Mouse (Mus musculus) MEL (cell line): ENCODE measurements around the gene Mum1. TPM values are rescaled to one million over a fixed set of nuclear protein-coding genes. Genes with fewer than 3 reads are reported as not detected.

Source experiments
- DNase-seq: peaks from one replicate; pipeline ENCODE4 v3.0.0; 2011; ENCODE audit warnings: low read depth, low spot score
- H3K27ac ChIP-seq: 2 replicates; pipeline ENCODE4 v1.5.1; 2012; ENCODE audit warnings: low read depth, mild to moderate bottlenecking, control low read depth, low read length, moderate library complexity; ENCODE audit not compliant: control insufficient read depth
- H3K27me3 ChIP-seq, 2 experiments: fragments of 150-350 bp in 1 of 2; sonication (generic) in 1 of 2; 2 replicates each; pipeline ENCODE4 v1.6.1; 2012; ENCODE audit warnings: low read length in 2 of 2, mild to moderate bottlenecking in 2 of 2, improper control_type of control experiment in 1 of 2, moderate library complexity in 1 of 2; ENCODE audit not compliant: insufficient read depth in 2 of 2, control insufficient read depth in 1 of 2
- H3K36me3 ChIP-seq, 2 experiments: 2 replicates each; pipeline ENCODE4 v1.6.1; 2012 to 2014; ENCODE audit warnings: low read length in 2 of 2, improper control_type of control experiment in 1 of 2, inconsistent platforms in 1 of 2, mild to moderate bottlenecking in 1 of 2; ENCODE audit not compliant: insufficient read depth in 2 of 2, control insufficient read depth in 1 of 2
- H3K4me1 ChIP-seq, 2 experiments: fragments of 150-350 bp in 1 of 2; sonication (generic) in 1 of 2; 2 replicates each; pipeline ENCODE4 v1.6.1; 2012; ENCODE audit warnings: low read length in 2 of 2, improper control_type of control experiment in 1 of 2, mild to moderate bottlenecking in 1 of 2; ENCODE audit not compliant: insufficient read depth in 2 of 2, control insufficient read depth in 1 of 2
- H3K4me3 ChIP-seq, 2 experiments: fragments of 150-350 bp in 1 of 2; sonication (generic) in 1 of 2; 2 replicates each; pipeline ENCODE4 v1.5.1; 2012; ENCODE audit warnings: low read depth in 2 of 2, low read length in 2 of 2, mild to moderate bottlenecking in 2 of 2, moderate library complexity in 2 of 2, control low read depth in 1 of 2, improper control_type of control experiment in 1 of 2; ENCODE audit not compliant: control insufficient read depth in 1 of 2, insufficient read depth in 1 of 2
- H3K79me2 ChIP-seq: 2 replicates; pipeline ENCODE4 v1.6.1; 2012; ENCODE audit warnings: mild to moderate bottlenecking, low read length, moderate library complexity; ENCODE audit not compliant: control insufficient read depth, poor library complexity, insufficient read depth
- H3K9ac ChIP-seq: 2 replicates; pipeline ENCODE4 v1.6.1; 2012; ENCODE audit warnings: low read depth, mild to moderate bottlenecking, control low read depth, low read length, moderate library complexity; ENCODE audit not compliant: control insufficient read depth, poor library complexity, severe bottlenecking
- H3K9me3 ChIP-seq: fragments of 150-350 bp; sonication (generic); replicated peaks from 2 replicates; pipeline ENCODE4 v1.6.1; 2012; ENCODE audit warnings: mild to moderate bottlenecking, low read length, improper control_type of control experiment, moderate library complexity; ENCODE audit not compliant: insufficient read depth
- CHD1 ChIP-seq: IDR thresholded peaks from 2 replicates; pipeline ENCODE4 v1.6.1; 2012; ENCODE audit warnings: low read depth, mild to moderate bottlenecking, inconsistent platforms, low read length, improper control_type of control experiment
- CHD2 ChIP-seq: IDR thresholded peaks from 2 replicates; pipeline ENCODE4 v1.6.1; 2011; ENCODE audit warnings: low read length, improper control_type of control experiment
- E2F4 ChIP-seq: IDR thresholded peaks from 2 replicates; pipeline ENCODE4 v1.6.1; 2011; ENCODE audit warnings: low read depth, low read length, improper control_type of control experiment, borderline replicate concordance
- ETS1 ChIP-seq: IDR thresholded peaks from 2 replicates; pipeline ENCODE4 v1.6.1; 2012; ENCODE audit warnings: low read depth, mild to moderate bottlenecking, inconsistent platforms, low read length, improper control_type of control experiment, moderate library complexity
- GABPA ChIP-seq: IDR thresholded peaks from 2 replicates; pipeline ENCODE4 v1.6.1; 2012; ENCODE audit warnings: low read depth, mild to moderate bottlenecking, inconsistent platforms, low read length, improper control_type of control experiment, moderate library complexity
- HCFC1 ChIP-seq: IDR thresholded peaks from 2 replicates; pipeline ENCODE4 v1.6.1; 2012; ENCODE audit warnings: low read depth, mild to moderate bottlenecking, inconsistent platforms, low read length, improper control_type of control experiment, moderate library complexity
- KAT2A ChIP-seq: conservative IDR thresholded peaks from 2 replicates; pipeline ENCODE4 v1.6.1; 2012; ENCODE audit warnings: low read depth, low read length, improper control_type of control experiment, inconsistent platforms
- MAX ChIP-seq: IDR thresholded peaks from 2 replicates; pipeline ENCODE4 v1.6.1; 2011; ENCODE audit warnings: low read length, improper control_type of control experiment
- MAZ ChIP-seq: IDR thresholded peaks from 2 replicates; pipeline ENCODE4 v1.6.1; 2012; ENCODE audit warnings: low read depth, mild to moderate bottlenecking, inconsistent platforms, low read length, improper control_type of control experiment
- MEF2A ChIP-seq: IDR thresholded peaks from 2 replicates; pipeline ENCODE4 v1.6.1; 2014; ENCODE audit warnings: low read depth, mild to moderate bottlenecking, inconsistent platforms, low read length, improper control_type of control experiment; ENCODE audit not compliant: poor library complexity, insufficient replicate concordance, severe bottlenecking; ENCODE audit errors: extremely low read depth
- MYB ChIP-seq: IDR thresholded peaks from 2 replicates; pipeline ENCODE4 v1.6.1; 2011; ENCODE audit warnings: mild to moderate bottlenecking, low read depth, low read length, improper control_type of control experiment
- MYC ChIP-seq: IDR thresholded peaks from 2 replicates; pipeline ENCODE4 v1.6.1; 2011; ENCODE audit warnings: low read depth, mild to moderate bottlenecking, low read length, improper control_type of control experiment, moderate library complexity
- NELFE ChIP-seq: IDR thresholded peaks from 2 replicates; pipeline ENCODE4 v1.6.1; 2011; ENCODE audit warnings: low read depth, low read length, improper control_type of control experiment
- NRF1 ChIP-seq: IDR thresholded peaks from 2 replicates; pipeline ENCODE4 v1.6.1; 2014; ENCODE audit warnings: low read depth, mild to moderate bottlenecking, inconsistent platforms, low read length, improper control_type of control experiment, moderate library complexity; ENCODE audit not compliant: poor library complexity, insufficient read depth, severe bottlenecking
- POLR2A ChIP-seq, 2 experiments: IDR thresholded peaks; 2 replicates each; pipeline ENCODE4 v1.6.1; 2011 to 2012; ENCODE audit warnings: low read length in 2 of 2, mild to moderate bottlenecking in 2 of 2, control low read depth in 1 of 2, improper control_type of control experiment in 1 of 2, low read depth in 1 of 2, moderate library complexity in 1 of 2; ENCODE audit not compliant: control insufficient read depth in 1 of 2, insufficient read depth in 1 of 2, poor library complexity in 1 of 2
- POLR2AphosphoS2 ChIP-seq: IDR thresholded peaks from 2 replicates; pipeline ENCODE4 v1.6.1; 2011; ENCODE audit warnings: low read length, improper control_type of control experiment
- POLR2AphosphoS5 ChIP-seq: IDR thresholded peaks from 2 replicates; pipeline ENCODE4 v1.6.1; 2012; ENCODE audit warnings: low read depth, borderline replicate concordance, mild to moderate bottlenecking, inconsistent platforms, low read length, moderate library complexity, mixed read lengths
- RAD21 ChIP-seq: IDR thresholded peaks from 2 replicates; pipeline ENCODE4 v1.6.1; 2011; ENCODE audit warnings: mild to moderate bottlenecking, low read depth, low read length, improper control_type of control experiment
- RCOR1 ChIP-seq: IDR thresholded peaks from 2 replicates; pipeline ENCODE4 v1.6.1; 2012; ENCODE audit warnings: low read depth, mild to moderate bottlenecking, inconsistent platforms, low read length, improper control_type of control experiment
- SIN3A ChIP-seq: IDR thresholded peaks from 2 replicates; pipeline ENCODE4 v1.6.1; 2012; ENCODE audit warnings: low read length, improper control_type of control experiment, inconsistent platforms
- SMC3 ChIP-seq: IDR thresholded peaks from 2 replicates; pipeline ENCODE4 v1.6.1; 2011; ENCODE audit warnings: low read depth, low read length, improper control_type of control experiment
- TAL1 ChIP-seq: IDR thresholded peaks from 2 replicates; pipeline ENCODE4 v1.6.1; 2012; ENCODE audit warnings: mild to moderate bottlenecking, inconsistent platforms, low read length, moderate library complexity, mixed read lengths
- TCF12 ChIP-seq: IDR thresholded peaks from 2 replicates; pipeline ENCODE4 v1.6.1; 2014; ENCODE audit warnings: low read depth, mild to moderate bottlenecking, inconsistent platforms, low read length, improper control_type of control experiment, moderate library complexity
- USF1 ChIP-seq: IDR thresholded peaks from 2 replicates; pipeline ENCODE4 v1.6.1; 2014; ENCODE audit warnings: low read depth, mild to moderate bottlenecking, inconsistent platforms, low read length, improper control_type of control experiment, moderate library complexity
- USF2 ChIP-seq, 2 experiments: IDR thresholded peaks; 2 replicates each; pipeline ENCODE4 v1.6.1; 2011 to 2012; ENCODE audit warnings: improper control_type of control experiment in 2 of 2, low read length in 2 of 2, borderline replicate concordance in 1 of 2, inconsistent platforms in 1 of 2, low read depth in 1 of 2, mild to moderate bottlenecking in 1 of 2; ENCODE audit not compliant: insufficient read depth in 1 of 2
- ZC3H11A ChIP-seq: IDR thresholded peaks from 2 replicates; pipeline ENCODE4 v1.6.1; 2012; ENCODE audit warnings: low read depth, mild to moderate bottlenecking, inconsistent platforms, low read length, improper control_type of control experiment
- ZMIZ1 ChIP-seq: IDR thresholded peaks from 2 replicates; pipeline ENCODE4 v1.6.1; 2012; ENCODE audit warnings: low read depth, mild to moderate bottlenecking, inconsistent platforms, low read length, improper control_type of control experiment, moderate library complexity
- ZNF384 ChIP-seq: IDR thresholded peaks from 2 replicates; pipeline ENCODE4 v1.6.1; 2012; ENCODE audit warnings: low read depth, mild to moderate bottlenecking, inconsistent platforms, low read length, improper control_type of control experiment
- polyA plus RNA-seq, 2 experiments: library from polyadenylated mRNA; stranded (reverse) in 1 of 2; unstranded in 1 of 2; fragments of >175 nt in 1 of 2; fragments of >200 nt in 1 of 2; gene quantifications; 2 replicates each; pipeline versions ENCODE4 v1.2.1 to v1.2.4; 2012; ENCODE audit warnings: low replicate concordance in 2 of 2, low read depth in 1 of 2; ENCODE audit not compliant: insufficient read length in 2 of 2, insufficient read depth in 1 of 2, missing spikeins in 1 of 2
- total RNA-seq: library from RNA; depleted of rRNA; stranded (reverse); fragments of 300-350 nt; gene quantifications from 2 replicates; pipeline ENCODE4 v1.2.3, GENCODE M21; 2012

Gene Mum1
- total and polyA plus RNA-seq, 3 experiments = 34.0 to 55.2 (median 35.3) TPM

DNA sequence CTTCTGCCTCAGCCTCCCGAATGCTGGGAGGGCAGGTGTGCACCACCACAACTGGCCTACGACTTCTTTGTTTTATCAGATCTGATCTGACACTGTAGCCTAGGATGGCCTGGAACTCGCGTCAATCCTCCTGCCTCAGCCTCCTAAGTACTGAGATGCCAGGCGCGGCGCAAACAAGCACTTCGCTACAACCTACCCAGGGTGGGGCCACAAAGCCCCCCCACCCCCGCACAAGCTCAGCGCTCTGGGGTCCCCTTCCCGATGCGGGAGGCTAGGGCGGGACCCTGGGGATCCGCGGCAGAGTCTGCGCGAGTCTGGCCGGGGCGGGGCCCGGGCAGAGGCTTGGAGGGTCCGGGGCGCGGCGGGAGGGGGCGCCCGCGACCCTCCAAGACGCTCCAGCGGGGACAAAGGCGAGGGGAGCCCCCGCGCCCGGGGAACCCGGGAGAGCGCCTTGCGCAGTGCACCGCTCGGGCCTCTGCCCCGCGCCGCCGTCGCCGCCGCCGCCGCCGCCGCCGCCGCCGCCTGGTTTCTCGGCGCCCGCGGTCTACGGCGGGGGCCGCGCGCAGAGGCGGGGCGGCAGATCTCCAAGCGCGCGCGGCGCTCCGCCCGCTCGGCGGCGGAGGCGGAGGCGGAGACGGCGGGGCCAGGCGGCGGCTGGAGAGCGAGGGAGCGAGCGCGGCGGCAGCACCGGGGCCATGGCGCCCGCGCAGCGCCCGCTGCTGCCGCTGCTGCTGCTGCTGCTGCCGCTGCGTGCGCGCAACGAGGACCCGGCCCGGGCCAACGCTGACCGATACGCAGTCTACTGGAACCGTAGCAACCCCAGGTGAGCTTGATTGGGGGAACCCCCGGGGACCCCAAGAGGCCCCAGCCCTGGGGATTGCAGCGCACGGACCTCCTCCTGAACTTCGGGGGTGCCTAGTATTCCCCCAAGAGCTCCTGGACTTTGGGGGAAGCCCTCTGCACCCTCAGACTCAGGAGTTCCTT, 46.9 kb upstream of the Mum1 start, which contains the start of gene Efna2:
Gene Efna2 (plus strand): TSS at position 415 of the 984 bp plus-strand sequence.
- no peaks in the 10 kb centered on the region for H3K79me2 ChIP-seq
- peak within 1 kb of the TSS in 1 of 2 experiments; percentile 35; a peak in 2 of 4 replicates for H3K4me3 ChIP-seq
- H3K27ac ChIP-seq = no peak within 1 kb of the TSS
- H3K36me3 ChIP-seq = no peaks in the 10 kb centered on the region
- H3K27me3 ChIP-seq = peaks cover 9 to 12% of the 10 kb centered on the region in 2 experiments
- DNase-seq = no peak
- no peaks in the 10 kb centered on the region for H3K4me1 ChIP-seq
- H3K9ac ChIP-seq = peak within 1 kb of the TSS; percentile 53
- H3K9me3 ChIP-seq = no peaks in the 10 kb centered on the region
- TF ChIP-seq ZC3H11A (no peak), MYC (no peak), RAD21 (no peak), ZNF384 (no peak), POLR2A (IDR thresholded peaks at IDR 0.05; ENCODE audit: control insufficient read depth in 1 of 2, insufficient read depth in 1 of 2, low read depth in 1 of 2, low read length in 2 of 2, poor library complexity in 1 of 2) (no peak), RCOR1 (no peak), KAT2A (no peak), CHD2 (no peak), HCFC1 (no peak), NELFE (no peak), MYB (no peak), USF2 (IDR thresholded peaks at IDR 0.05; ENCODE audit: borderline replicate concordance in 1 of 2, insufficient read depth in 1 of 2, low read depth in 1 of 2, low read length in 2 of 2) (no peak), SMC3 (no peak), TCF12 (no peak), ETS1 (no peak), POLR2AphosphoS2 (no peak), E2F4 (no peak), MAZ (no peak)

DNA sequence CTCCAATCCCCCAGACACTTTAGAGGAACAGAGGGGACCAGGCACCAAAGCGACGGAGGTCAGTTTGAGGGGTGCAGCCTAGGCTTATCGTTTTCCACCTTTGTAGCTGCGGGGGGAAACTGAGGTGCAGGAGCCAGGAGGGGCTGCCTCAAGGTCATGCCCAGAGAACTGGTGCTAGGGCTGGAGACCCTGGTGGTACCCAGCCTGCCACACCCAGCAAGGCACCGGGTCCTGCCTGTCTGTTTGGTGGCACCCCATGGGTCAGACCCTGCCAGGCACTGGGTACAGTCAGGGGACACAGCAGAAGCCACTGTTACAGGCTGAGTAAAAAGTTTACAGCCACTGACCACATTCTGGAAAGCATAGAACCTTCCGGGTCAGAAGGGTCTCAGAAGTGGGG, 45.9 kb upstream of the Mum1 start:
- Histone ChIP-seq H3K4me3 (no peak overlapping the region), H3K27ac (no peak overlapping the region), H3K36me3 (no peaks in the 10 kb centered on the region), H3K27me3 (peaks cover 9 to 12% of the 10 kb centered on the region in 2 experiments), H3K9ac (no peak overlapping the region), H3K4me1 (no peaks in the 10 kb centered on the region), H3K79me2 (no peaks in the 10 kb centered on the region), H3K9me3 (no peaks in the 10 kb centered on the region)
- no peak for DNase-seq
- TF ChIP-seq ZNF384 (no peak), NRF1 (no peak), MYB (no peak), SIN3A (no peak), CHD1 (no peak), POLR2A (IDR thresholded peaks at IDR 0.05; ENCODE audit: control insufficient read depth in 1 of 2, insufficient read depth in 1 of 2, low read depth in 1 of 2, low read length in 2 of 2, poor library complexity in 1 of 2) (no peak), ZMIZ1 (no peak), GABPA (no peak), RCOR1 (no peak), TAL1 (no peak), CHD2 (no peak), MAX (no peak), TCF12 (no peak), POLR2AphosphoS5 (no peak), ETS1 (no peak), USF1 (no peak), E2F4 (no peak), MEF2A (no peak)
